Mouse (Mus musculus) embryo, embryonic 10.5 days (tissue): ENCODE data around the gene Ugt1a7c.

Experiments
- DNase-seq: peaks from one replicate; pipeline ENCODE4 v3.0.0-alpha.2; 2015; ENCODE audit warnings: low spot score

Ugt1a7c gene

DNA sequence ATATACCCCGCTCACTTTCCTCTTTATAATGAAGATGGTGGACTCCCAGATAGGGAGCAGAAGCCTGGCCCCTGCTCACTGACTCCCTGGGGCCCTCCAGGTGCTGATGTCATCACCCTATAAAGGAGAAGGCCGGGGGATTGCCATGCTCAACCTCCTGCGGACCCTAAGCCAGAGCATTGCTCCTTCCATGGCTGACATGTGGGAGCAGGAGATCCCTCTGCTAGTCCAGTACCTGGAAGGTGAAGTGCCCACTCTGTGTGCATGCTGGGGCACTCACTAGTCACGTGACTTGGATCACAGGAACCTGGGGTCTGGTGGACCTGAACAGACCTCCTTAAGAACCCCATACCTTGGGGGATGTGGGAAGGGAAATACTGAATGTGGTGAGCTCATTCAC lies 145.7 kb downstream of the Ugt1a7c start:
- DNase-seq: no peak

DNA sequence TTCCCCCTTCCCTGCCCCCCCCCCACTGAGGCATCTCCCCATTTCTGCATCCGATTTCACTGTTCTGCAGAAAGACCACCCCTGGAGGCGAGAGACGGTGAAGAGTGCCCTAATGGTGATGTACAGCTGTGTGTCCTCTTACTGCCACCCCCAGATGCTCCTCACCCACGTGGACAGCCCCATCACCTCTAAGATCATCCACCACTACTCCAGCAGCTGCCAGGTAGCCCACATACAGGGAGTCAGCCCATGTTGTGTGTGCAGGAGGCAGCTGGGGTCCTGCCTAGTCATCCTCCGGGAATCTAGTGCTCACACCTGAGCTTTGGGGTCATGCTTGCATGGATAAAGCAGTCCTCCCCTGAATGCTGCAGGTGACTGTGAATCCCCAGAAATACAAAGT lies 149.0 kb downstream of the Ugt1a7c start:
- DNase-seq: no peak

DNA sequence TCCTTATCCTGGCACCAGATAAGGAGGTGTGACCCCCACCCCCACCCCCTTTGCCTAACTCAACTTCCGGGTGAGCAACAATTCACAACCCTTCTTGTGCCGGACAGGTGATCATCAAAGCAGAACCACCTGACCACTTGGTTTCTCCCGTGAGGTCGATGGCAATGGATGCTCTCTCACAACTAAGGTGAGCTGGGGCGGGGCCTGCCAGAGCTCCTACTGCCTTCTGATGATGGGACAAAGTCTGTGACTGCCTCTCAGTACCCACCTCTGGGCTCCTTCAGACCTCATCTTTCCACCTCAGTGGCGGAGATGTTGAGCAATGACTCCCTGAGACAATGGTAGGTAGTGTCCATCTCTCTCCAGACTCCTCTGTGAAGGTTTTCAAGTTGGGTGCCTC lies 151.0 kb downstream of the Ugt1a7c start:
- DNase-seq: no peak

DNA sequence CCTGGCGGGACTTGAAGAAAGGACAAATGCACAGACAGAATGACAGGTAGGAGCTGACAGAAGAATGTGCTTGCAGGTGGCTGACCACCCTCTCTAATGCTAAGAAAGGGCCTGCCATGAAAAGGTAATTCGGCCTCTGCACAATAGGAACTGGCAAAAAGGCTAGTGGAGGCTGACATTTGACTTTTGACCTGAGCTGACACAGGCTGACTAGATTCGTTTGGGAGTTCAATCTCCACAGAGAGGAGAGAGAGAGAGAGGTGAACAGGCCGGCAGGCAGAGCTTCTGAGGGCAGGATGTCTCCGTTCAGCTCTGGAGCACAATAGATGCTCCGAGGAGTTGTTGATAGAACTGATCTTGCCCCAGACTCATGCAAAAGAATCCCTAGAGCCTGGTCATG lies 151.5 kb downstream of the Ugt1a7c start:
- DNase-seq: no peak

DNA sequence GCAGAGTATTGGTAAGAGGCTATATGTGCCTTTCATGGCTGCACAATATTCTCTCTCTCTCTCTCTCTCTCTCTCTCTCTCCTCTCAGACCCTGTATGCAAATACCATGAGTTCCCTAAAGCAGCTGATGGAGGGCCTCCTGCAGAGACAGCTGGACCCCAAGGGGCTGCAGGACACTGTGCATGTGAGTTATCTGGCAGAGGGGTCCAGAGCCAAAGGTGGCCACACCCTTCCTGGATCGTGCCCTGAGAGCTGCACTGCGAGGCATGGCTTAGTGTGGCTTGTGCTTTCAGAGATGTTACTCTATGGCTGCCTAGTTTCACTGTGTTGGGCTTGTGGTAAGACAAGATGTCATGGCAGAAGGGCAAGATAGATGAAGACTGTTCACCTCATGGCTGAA lies 152.8 kb downstream of the Ugt1a7c start:
- DNase-seq: no peak

DNA sequence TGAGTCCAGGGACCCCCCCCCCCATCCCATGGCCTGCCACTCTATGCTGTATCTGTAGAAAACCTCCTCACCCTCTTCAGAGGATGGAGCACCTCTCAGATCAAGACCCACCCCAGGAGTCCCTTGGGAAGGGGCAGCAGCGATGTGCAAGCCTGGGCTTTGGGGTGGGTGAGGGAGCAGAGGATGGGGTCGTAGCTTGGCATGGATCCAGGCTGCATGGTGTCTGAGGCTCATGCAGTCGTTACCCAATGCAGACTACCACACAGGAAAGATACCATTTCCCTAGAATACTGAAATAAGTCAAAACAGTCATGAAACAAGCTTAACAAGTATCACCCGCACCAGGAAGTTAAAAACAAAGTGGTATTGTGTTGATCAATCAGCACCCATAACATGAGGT lies 153.8 kb downstream of the Ugt1a7c start:
- DNase-seq: no peak

DNA sequence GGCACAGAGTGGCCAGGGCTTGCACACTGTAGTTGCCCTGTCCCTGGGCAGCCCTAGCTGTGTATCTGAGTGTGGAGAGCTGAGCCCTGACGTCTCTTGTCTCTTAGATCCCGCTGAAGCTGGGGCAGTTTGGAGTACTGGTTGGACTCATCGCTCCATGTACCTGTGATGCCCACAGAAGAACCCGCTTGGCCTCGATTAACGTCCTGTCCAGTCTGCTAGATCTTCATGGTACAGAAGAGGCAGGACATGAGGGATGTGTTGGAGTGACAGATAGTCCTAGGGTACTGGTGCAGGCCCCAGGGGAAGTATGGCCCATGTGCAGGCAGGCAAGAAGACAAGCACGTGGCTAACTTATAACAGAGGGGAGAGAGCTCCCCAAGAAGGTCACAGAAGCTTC lies 154.7 kb downstream of the Ugt1a7c start:
- DNase-seq: no peak

DNA sequence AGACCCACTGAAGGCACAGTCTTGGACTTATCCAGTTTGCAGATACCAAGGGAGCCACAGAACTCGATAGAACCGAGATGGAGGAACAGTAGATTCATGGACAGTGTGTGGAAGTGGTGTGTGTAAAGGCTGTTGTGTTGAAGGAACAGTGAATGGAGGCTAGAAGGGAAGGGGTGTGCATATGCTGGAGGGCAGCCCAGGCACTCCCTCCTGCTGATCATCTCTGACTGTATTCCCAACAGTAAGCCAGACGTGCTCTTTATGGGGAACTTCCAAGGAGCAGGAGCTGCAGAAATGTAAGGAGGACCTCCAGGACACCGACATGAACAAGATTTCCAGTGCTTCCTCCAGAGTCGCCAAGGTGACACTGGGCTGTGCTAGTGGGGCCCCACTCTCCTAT lies 155.2 kb downstream of the Ugt1a7c start:
- no peak for DNase-seq

DNA sequence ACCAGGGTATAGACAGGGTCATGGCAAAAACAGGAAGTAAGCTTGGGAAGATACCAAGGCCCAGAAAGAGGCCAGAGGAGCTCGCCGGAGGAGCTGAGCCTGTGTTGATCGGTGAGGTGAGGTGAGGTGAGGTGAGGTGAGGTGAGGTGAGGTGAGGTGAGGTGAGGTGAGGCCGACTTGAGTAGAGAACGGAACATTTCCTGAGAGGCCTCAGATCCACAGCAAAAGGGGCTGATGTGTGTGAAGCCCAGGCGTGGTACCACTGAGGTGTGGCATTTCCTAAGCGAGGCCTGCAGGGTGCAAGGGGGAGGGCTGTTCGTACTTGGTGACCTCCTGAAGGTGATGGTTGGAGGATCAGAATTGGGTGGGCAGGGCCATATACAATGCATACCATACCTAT lies 158.2 kb downstream of the Ugt1a7c start:
- DNase-seq: no peak

DNA sequence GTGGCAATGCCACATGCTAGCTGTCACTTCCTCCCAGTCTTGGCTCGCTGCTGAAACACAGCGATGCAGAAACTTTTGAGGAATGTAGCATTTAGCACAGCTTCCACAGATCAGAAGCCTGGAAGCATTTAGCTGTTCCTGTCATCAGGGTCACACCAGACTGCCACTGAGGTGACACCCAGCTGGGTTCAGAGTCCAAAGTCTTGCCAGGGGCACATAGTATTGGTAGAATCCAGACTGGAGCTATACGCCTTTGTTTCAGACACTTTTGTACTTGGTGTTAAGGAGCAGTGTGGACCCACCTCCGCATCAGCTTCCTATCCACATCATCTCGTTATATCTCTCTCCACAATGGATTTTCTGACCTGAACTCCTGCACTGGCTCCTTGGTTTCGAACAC lies 158.7 kb downstream of the Ugt1a7c start:
- no peak for DNase-seq

DNA sequence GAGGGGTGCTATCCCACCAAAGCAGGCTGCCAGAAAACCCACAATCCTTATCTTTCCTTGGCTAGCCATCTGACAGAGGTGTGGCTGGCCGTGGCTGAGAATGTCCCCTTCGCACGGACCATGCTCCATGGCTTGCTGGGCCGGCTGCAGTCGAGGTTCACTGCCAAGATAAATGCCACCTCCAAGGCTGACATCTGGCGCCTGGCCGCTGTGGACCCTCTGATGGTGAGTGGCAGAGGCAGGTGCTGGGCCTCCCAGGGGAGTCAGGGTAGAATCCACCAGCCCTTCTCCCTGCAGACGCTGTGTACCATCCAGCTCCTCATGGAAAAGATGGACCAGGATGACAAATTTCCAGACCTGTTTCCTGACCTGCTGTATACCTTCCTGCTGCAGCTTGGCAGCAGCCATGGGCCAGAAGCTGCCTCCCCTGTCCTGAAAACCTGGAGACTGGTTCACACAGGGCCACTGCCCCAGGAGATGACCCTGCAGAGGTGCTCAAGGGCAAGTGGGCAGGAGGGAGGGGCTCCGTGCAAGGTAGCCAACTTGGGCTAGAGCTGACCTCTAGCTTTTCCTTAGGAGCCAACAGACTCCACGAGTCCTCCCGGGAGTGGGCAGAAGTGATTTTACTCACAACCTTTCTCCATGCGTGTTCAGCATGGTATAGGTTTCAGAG lies 160.1 kb downstream of the Ugt1a7c start:
- no peak for DNase-seq

DNA sequence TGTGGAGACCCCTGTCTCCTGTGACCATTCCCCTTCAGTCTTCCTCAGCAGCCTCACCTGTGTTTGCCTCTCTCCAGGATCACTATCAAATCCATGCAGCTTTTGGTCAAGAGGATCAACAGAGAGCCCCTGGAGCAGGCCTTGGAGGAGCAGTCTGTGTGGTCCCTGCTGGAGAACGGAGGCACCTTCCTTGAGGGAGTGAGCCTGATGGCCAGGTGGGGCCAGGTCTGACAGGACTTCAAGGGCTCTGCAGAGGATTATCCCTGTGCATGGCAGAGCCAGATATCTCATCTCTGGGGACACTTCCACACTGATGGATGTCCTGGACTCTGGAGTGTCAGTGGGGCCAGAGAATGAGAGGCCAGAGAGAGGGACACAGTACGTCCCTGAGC lies 160.6 kb downstream of the Ugt1a7c start:
- no peak for DNase-seq

DNA sequence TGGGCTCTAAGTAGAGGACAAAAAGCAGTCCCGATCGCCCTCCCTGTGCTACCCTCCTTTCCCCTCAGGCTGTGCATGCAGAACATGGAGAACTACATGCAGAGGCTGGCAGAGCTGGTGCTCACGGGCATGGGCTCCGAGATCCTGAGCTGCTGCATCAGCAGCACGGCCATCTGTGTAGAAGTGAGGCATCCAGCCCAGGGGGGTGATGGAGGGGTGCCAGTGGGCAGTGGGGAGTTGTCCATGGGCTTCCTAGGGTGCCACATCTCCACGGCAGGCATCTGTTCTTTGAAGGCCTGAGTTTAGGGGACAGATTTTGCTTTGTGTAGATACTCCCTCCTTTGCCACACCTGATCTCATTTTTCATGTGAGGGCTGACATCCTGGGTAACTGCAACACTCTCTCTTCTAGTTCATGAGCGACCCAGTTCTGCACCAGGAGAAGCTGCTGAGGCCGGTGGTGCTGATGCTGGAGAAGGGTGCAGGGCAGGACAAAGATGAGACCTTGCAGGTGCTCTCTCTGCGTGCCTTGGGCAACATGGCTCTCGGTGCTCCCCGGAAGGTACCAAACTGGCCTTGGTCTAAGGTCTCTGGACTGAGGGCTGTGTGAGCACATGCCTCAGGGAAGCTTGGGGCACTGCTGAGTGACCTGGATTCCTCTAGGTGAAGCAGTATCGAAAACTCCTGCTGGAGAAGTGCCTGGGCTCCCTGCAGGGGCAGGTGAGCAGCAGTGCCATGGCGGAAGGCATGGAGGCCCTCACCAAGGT lies 161.3 kb downstream of the Ugt1a7c start:
- no peak for DNase-seq

DNA sequence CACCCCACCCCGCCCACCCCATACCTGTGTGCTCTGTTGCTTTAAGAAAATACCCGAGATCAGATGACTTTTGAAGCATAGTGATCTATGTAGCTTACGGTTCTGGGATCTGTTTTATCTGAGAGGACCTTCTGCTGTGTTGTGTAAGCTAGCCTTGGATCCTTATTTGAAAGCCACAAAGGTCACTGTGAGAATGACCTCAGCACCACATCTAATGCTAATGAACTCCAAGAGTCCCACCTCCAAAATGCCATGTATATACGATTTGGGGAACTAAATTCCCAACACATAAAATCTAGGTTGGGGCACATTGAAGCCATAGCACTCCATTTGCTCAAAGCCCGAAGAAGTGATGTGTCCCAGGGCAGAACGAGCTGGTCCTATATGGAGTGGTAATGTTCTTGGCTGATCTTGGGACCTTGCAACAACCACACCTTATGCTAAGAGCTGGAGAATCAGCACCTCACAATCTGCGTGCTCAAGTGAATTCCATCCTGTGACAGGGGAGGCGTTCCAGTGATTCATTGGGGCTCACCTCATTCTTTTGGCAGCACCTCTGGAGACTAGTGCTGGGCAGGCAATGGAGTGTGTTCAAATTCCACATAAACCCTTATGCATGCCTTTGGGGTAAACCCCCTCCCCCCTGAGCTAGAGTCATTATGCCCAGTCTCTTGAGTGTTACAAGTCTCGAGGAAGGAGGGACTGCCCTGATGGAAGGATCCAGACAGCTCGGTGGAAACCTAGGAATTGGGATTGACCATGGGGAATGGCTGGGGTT lies 162.2 kb downstream of the Ugt1a7c start:
- DNase-seq: no peak

DNA sequence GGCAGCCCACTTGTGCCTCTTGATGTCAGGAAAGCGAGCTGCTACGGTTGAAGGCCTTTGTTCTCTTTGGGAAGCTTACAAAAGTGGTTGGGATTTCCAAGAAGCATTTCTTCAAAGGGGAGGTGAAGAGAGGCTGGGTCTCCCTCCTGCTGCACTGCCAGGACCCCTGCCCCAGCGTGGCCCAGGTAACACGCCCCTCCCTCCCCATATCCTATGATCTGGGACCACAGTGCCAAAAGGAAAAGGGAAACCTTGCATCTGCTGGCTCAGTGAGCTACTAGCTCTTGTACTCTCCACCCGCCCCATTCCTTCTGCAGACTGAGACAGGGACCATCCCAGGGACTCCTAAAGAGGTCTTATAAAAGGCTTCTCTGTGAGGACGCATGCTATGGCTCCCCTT lies 162.8 kb downstream of the Ugt1a7c start:
- DNase-seq: no peak

DNA sequence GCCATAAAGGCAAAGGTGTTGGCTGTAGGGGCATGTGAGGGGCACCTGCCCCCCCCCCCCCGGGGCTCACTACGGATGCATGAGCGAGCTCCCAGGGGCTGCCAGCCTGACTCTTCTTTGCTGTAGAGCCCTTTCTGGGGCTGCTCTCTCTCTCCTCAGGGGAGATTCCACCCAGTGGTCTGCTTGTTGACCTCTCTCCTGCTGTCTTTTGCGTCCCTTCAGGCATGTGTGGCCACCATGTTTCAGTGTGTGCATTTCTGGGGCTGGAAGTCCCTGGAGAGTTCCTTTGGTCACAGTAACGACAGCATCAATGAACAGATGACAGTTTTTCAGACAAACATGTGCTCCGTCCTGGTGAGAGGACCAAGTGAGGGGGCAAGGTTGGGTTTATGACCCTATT lies 163.5 kb downstream of the Ugt1a7c start:
- no peak for DNase-seq

DNA sequence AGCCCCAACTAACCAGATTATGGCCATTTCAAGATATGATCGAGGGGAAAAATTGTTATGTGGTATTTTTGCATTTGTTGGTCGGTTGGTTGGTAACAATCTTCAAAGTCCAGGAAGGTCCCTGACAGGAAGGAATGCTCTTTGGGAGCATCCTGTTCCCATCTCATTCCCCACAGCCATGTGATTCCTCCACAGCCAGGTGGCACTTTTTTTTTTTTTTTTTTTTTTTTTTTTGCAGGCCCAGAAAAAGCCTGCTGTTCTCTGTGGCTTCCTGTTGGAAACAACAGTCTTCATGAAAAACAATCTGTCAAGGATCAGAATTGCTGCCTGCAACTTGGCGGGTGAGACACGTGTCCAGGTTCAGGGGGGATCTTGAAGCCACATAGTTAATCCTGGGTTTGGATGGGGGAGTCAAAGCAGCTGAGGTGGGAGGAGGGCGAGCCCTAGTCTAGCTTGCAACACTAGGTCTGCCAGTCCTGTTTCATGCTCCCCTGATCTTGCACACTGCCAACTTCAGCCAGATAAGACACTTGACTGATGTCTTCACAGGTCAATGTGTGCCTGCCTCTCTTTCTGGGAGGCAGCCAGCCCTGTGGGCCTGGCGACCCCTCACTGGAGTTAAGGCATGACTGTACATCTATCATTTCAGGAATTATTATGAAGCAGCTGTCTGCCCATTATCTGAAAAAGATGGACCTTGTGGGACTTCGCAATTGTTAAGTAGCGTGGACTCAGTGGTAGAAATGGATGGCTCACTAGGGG lies 164.2 kb downstream of the Ugt1a7c start:
- DNase-seq: no peak

DNA sequence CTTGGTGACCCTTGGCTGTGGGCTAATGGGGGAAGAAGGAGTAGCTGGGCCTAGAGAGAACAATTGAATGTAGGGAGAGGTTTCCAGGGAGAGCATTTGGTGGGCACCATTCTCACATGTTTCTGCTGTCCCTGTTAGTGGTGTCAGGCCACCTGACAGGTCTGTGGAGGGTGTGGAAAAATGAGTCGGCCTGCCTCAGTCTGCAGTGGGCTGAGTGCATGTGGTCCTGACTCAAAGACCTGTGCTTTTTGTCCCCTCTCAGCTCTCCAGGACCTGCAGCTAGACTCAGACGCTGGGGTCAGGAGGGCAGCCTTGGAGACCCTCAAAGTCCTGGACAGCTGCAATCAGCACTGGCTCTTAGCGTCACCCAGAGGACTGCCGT lies 164.8 kb downstream of the Ugt1a7c start:
- DNase-seq: no peak

DNA sequence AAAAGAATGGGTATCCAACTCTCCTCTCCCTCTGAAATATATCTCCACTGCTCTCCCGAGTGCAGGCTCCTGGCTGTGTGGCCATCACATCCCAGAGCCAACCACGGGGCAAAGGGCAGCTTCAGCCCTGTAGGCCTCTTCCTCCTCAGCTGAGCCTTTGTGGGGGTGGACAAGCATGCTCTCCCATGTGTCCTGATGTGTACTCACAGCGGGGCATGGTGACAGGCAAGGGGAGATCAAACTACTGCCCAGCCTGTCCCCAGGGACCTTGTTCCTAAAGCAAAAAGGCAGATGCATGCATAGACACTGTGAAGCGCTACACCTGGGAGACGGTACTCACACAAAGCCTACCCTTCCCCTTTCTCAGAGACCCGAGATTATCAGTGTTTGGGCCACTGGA lies 165.3 kb downstream of the Ugt1a7c start:
- DNase-seq: no peak

DNA sequence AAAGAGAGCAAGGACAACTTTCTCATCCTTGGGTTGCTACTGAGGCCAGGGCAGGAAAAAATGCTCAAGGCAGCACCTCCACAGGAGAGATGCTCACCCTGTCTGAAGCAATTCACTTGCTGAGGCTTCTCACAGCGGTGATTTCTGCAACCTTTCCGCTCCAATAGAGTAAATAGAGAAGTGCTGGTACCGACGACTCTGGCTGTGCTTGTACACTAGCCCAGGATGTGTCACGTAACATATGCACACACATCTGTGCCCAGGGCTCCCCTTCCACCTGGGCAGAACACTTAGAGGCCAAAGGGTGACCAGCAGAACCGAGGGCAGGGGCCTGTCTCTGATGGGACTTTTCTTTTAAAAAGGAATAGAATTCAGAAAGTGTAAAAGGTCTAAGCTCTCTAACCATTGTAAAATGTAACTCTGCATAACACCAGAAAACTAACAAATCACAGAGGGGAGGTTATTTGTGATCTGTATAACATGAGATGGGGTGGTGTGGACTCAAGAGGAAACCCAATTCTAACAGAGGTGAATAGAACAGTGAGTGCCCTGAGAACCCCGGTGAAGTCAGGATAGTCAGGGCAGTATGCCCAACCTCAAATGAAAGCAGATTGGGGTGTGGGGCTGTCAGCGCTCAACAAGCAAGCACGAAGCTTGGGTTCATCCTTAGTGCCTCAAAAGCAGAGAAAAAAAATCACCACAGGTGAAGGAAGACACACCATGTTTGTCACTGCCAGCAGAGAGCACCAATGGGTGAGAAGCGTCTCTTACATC lies 165.9 kb downstream of the Ugt1a7c start:
- DNase-seq: no peak

DNA sequence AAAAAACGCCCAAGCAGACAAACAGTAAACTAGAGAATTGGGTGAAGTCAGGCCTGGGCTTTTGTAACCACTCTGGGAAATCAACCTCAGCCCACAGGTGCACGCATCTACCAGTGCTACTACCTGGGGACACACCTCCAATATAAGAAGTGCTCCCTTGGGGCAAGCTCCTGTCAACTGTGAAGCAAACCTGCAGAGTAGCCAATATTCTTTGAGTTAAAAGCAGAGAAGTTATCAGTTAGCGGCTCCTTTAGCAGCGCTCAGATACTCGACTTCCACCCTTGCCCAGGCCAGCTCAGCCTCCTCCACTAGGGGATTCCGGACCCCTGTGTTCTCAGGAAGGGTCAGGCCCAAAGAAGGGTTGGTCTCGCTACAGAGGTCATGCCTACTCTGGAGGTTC lies 166.8 kb downstream of the Ugt1a7c start:
- no peak for DNase-seq

DNA sequence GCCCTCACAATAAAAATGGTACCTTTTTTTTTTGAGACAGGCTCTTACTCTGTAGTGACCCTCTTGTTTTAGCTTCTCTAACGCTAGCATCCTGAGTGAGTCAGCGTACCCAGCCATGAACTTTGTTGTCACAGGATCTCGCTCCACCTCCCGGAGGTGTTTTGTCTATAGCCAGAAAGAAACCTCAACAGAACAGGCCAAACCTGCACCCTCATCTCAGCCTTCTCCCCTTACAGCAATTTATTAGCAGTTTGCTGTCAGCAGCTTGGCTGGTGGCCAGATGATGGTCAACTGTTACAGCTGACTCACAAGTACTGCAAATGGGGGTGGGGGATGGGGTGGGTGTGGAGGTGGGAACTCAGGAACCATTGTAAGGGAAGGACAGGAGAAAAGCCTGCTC lies 167.4 kb downstream of the Ugt1a7c start:
- no peak for DNase-seq
